Mouse (Mus musculus) midbrain, embryonic 12.5 days (tissue): ENCODE data around the gene Bnc1. TPM values are rescaled to one million over a fixed set of nuclear protein-coding genes. Genes with fewer than 3 reads are reported as not detected.
A peak's percentile ranks its signal among the peaks of the same experiment; 100 is the strongest.

Source experiments
- ATAC-seq: fragments of 200-750 bp; cut with Nextera tagmentation; 2 replicates; pipeline ENCODE4 v1.8.0; 2017; ENCODE audit warnings: low read depth, moderate TSS enrichment, moderate library complexity; ENCODE audit not compliant: low FRiP score
- H3K27ac ChIP-seq: fragments of 300-500 bp; sonication (generic); replicated peaks from 2 replicates; pipeline ENCODE4 v1.5.1; 2016; ENCODE audit warnings: mild to moderate bottlenecking
- H3K27me3 ChIP-seq: fragments of 300-500 bp; sonication (generic); 2 replicates; pipeline ENCODE4 v1.6.1; 2016; ENCODE audit warnings: mild to moderate bottlenecking
- H3K36me3 ChIP-seq: fragments of 300-500 bp; sonication (generic); 2 replicates; pipeline ENCODE4 v1.6.1; 2016
- H3K4me1 ChIP-seq: fragments of 300-500 bp; sonication (generic); 2 replicates; pipeline ENCODE4 v1.6.1; 2016
- H3K4me2 ChIP-seq: fragments of 300-500 bp; sonication (generic); replicated peaks from 2 replicates; pipeline ENCODE4 v1.6.1; 2016; ENCODE audit warnings: mild to moderate bottlenecking, moderate library complexity
- H3K4me3 ChIP-seq: fragments of 300-500 bp; sonication (generic); 2 replicates; pipeline ENCODE4 v1.5.1; 2016; ENCODE audit warnings: mild to moderate bottlenecking
- H3K9ac ChIP-seq: fragments of 300-500 bp; sonication (generic); replicated peaks from 2 replicates; pipeline ENCODE4 v1.6.1; 2016; ENCODE audit warnings: mild to moderate bottlenecking, moderate library complexity
- H3K9me3 ChIP-seq: fragments of 300-500 bp; sonication (generic); 2 replicates; pipeline ENCODE4 v1.6.1; 2016; ENCODE audit warnings: mild to moderate bottlenecking
- WGBS: fragments of 180-500 bp; shearing (Covaris S2); methylation state at CpG from one replicate; pipeline ENCODE4 v1.1.7; 2016; 5-methylcytosine and 5-hydroxymethylcytosine counted together
- polyA plus RNA-seq: library from polyadenylated mRNA; unstranded; fragments of >200 nt; fragmentation: Nextera tagmentation; extraction: Ambion mirVana; gene quantifications from 2 replicates; pipeline ENCODE4 v1.2.1, GENCODE M21; 2016

The Bnc1 gene
- polyA plus RNA-seq, 1 experiment from 2014 or later, result 0.27 TPM

DNA sequence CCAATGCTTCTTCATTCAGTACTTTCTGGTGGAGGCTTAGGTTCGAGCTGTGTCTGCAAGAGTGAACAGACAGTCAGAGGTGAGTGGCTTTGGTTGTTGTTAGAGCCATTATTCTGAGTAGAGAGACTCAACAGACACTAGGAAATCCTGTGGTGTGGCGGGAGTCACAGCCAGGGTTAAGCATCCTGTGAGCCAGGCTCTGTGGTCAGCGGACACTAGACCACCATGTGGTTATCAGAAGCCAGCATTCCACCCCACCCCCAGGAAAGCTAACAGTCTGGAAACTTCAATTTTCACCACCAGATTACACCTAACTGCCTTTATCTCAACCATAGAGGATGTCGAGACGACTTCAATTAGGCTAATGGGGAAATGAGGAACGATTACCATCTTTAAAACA lies 23.1 kb downstream of the Bnc1 start:
- H3K9me3 ChIP-seq, result no peaks in the 10 kb centered on the region
- H3K36me3 ChIP-seq, result no peaks in the 10 kb centered on the region
- no peak overlapping the region for H3K9ac ChIP-seq
- WGBS, result 81% methylated on average over 6 of the region's 6 CpGs
- no peak overlapping the region for H3K27ac ChIP-seq
- ATAC-seq, result no peak
- peaks cover 5% of the 10 kb centered on the region; the same call in 1 of the 2 replicates for H3K27me3 ChIP-seq
- no peaks in the 10 kb centered on the region for H3K4me1 ChIP-seq
- H3K4me2 ChIP-seq, result no peak overlapping the region
- no peak overlapping the region for H3K4me3 ChIP-seq

DNA sequence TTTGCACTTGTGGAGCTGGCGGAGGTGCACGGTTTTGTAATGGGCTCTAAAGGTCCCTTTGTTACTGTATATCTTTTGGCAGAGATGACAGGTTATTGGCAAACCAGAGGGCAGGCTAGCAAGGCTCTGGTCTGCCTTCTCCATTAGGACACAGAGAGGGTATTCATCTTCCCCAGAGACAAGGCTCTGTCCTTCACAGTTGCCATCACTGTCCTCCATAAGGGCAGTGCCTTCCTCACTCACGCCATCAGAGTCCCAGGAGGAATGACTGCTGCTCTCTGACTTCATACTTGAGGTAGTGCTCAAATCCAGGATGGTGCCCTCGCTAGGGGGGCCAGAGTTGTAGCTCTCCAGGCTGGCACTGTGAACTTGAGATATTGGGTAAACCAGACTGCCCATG lies 23.6 kb downstream of the Bnc1 start:
- no peak overlapping the region for H3K9ac ChIP-seq
- H3K4me1 ChIP-seq, result no peaks in the 10 kb centered on the region
- H3K4me2 ChIP-seq, result no peak overlapping the region
- H3K4me3 ChIP-seq, result no peak overlapping the region
- H3K9me3 ChIP-seq, result no peaks in the 10 kb centered on the region
- WGBS, result 86% methylated on average over 4 of the region's 4 CpGs
- H3K36me3 ChIP-seq, result no peaks in the 10 kb centered on the region
- ATAC-seq, result no peak
- peaks cover 4% of the 10 kb centered on the region; the same call in 1 of the 2 replicates for H3K27me3 ChIP-seq
- no peak overlapping the region for H3K27ac ChIP-seq

DNA sequence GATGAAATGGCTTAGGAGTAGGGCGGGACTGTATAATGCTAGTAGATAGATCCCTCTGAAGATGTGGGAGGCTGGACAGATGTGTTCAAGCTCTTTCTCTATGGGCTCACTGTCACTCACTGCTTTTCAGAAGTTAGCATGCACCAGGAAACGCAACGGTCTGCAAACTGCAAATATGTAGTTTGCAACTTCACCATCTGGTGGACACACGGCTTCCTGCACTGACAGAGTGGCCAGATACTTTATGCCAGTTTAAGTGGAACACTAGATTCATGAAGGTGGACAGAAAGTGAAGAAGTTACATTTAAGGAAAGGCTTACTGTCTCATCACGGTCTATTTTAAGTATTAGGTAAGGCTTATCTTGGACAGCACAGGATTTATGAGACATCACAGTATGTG lies 25.9 kb downstream of the Bnc1 start:
- no peak overlapping the region for H3K9ac ChIP-seq
- no peak for ATAC-seq
- H3K9me3 ChIP-seq, result no peaks in the 10 kb centered on the region
- H3K4me1 ChIP-seq, result no peaks in the 10 kb centered on the region
- no peak overlapping the region for H3K4me3 ChIP-seq
- no peak overlapping the region for H3K27ac ChIP-seq
- 78% methylated on average over 5 of the region's 5 CpGs for WGBS
- no peaks in the 10 kb centered on the region for H3K27me3 ChIP-seq
- no peaks in the 10 kb centered on the region for H3K36me3 ChIP-seq
- H3K4me2 ChIP-seq, result no peak overlapping the region

DNA sequence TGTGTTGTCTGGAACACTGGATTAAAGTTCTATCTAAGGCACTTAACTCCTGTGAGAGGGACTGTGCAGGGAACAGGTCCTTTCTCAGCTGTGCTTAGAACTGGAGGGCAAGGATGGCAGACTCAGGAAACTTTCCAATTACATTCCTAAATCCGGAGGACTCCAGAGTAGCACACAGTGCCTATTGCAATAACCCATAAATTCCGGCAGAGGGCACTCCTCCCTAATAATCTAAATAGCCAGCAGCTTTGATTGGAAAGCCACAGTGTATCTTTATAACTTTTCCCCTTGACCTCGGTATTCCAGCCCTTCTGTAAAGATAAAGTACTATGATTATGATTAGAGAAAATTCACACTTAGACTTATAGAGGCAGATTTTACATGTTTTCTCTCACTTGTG lies 32.4 kb downstream of the Bnc1 start:
- H3K4me2 ChIP-seq, result no peak overlapping the region
- ATAC-seq, result no peak
- H3K36me3 ChIP-seq, result no peaks in the 10 kb centered on the region
- 0 out of 2 replicates have a peak, but pooled peaks cover 5% of the 10 kb centered on the region for H3K27me3 ChIP-seq
- no peak overlapping the region for H3K4me3 ChIP-seq
- no peaks in the 10 kb centered on the region for H3K4me1 ChIP-seq
- H3K27ac ChIP-seq, result no peak overlapping the region
- 12% methylated on average over 3 of the region's 3 CpGs for WGBS
- no peak overlapping the region for H3K9ac ChIP-seq
- no peaks in the 10 kb centered on the region for H3K9me3 ChIP-seq

DNA sequence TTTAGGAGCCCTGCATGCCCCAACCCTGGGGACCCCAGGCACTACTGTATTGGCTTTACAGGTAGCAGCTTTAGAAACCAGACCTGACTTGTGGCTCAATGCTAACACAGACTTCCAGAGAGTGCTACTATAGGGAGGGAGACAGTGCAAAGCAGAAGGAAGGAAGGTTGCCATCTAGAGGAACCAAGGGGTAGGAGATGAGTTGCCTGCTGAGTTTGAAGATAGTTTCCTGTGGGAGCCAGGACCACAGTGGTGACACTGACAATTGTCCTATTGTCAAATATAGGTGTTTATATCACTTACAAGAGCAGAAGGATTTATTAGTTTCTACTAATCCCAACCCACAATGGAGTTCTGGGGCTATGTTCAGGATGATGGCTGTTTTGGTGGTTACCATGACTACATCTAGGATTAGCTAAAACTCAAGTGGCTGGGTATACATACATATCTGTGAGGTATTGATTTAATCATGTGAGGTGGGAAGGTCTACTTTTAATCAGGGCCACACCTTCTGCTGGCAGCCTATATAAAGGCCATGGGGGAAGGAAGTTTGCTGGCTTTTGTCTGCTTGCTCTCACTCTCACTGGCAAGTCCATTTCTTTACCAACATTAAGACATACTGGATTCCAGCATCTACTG lies 37.8 kb downstream of the Bnc1 start:
- Histone ChIP-seq H3K4me1 (no peaks in the 10 kb centered on the region), H3K4me3 (no peak overlapping the region), H3K27me3 (0 out of 2 replicates have a peak, but pooled peaks cover 5% of the 10 kb centered on the region), H3K27ac (no peak overlapping the region), H3K9me3 (no peaks in the 10 kb centered on the region), H3K36me3 (no peaks in the 10 kb centered on the region), H3K9ac (no peak overlapping the region), H3K4me2 (no peak overlapping the region)
- ATAC-seq, result no peak

DNA sequence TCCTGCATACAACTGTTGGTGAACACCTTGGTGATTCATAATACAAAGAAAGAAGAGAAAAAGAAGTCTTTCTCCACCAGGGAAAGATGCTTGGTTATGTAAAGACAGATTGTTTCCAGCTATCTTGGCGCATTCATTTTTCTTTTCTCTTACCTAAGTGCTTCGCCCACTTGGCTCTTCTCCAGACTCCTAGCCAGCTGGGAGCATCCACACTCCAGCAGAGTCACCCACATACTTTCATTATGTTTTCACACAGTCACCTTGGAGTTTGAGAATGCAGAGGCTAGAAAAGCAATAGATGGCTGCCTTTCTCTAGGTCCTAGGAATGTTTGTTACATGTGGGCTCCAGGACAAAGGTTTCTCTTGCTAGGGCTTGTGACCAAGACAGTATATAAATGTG lies 41.6 kb downstream of the Bnc1 start:
- Histone ChIP-seq H3K27ac (no peak overlapping the region), H3K9ac (no peak overlapping the region), H3K27me3 (no peaks in the 10 kb centered on the region), H3K9me3 (no peaks in the 10 kb centered on the region), H3K4me3 (no peak overlapping the region), H3K4me2 (no peak overlapping the region), H3K36me3 (no peaks in the 10 kb centered on the region), H3K4me1 (no peaks in the 10 kb centered on the region)
- ATAC-seq, result no peak
- WGBS, result 85% methylated on average over 2 of the region's 2 CpGs

DNA sequence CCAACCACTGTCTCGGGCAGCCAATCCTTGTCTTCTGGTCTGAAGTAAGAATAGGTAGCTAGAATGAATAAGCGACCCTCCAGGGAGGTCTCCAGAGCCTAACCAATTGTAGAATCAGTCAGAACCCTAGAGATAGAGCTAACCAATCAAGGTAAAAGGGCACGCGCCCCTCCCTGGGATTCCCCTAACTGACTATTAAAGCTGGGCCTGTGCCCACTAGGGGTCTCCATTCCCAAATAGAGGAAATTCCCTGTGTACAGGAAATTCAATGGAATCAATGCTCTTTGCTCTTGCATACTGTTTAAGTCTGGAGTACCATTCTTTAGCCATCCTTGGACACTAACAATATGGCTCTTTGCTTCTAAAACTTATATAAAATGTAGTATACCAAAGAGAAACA lies 46.7 kb downstream of the Bnc1 start:
- H3K27ac ChIP-seq, result no peak overlapping the region
- ATAC-seq, result no peak
- H3K4me3 ChIP-seq, result no peak overlapping the region
- no peak overlapping the region for H3K9ac ChIP-seq
- H3K27me3 ChIP-seq, result no peaks in the 10 kb centered on the region
- H3K4me1 ChIP-seq, result no peaks in the 10 kb centered on the region
- 17% methylated on average over 4 of the region's 4 CpGs for WGBS
- no peaks in the 10 kb centered on the region for H3K9me3 ChIP-seq
- no peak overlapping the region for H3K4me2 ChIP-seq
- no peaks in the 10 kb centered on the region for H3K36me3 ChIP-seq

DNA sequence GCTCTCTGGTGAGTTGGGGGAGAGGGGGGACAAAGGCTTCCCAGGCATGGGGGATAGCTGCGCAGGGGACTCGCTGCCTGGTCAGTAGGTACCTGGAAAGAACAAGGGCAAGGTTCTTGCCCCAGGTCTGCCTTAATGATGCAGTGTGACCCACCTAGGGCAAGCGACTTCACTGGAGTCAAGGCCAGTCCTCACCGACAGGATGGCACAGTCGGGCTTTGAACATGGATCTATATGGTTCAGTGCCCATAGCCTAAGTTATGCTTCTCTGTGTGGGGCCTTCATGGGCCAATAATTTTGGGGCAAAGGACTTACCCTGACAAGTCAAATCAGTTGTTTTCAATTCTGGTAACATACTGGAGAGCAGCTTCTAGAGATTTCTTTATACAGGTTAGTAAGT lies 57.3 kb downstream of the Bnc1 start:
- H3K4me1 ChIP-seq, result peaks cover 27% of the 10 kb centered on the region
- H3K36me3 ChIP-seq, result no peaks in the 10 kb centered on the region
- peak overlapping the region; percentile 98 for H3K27ac ChIP-seq

DNA sequence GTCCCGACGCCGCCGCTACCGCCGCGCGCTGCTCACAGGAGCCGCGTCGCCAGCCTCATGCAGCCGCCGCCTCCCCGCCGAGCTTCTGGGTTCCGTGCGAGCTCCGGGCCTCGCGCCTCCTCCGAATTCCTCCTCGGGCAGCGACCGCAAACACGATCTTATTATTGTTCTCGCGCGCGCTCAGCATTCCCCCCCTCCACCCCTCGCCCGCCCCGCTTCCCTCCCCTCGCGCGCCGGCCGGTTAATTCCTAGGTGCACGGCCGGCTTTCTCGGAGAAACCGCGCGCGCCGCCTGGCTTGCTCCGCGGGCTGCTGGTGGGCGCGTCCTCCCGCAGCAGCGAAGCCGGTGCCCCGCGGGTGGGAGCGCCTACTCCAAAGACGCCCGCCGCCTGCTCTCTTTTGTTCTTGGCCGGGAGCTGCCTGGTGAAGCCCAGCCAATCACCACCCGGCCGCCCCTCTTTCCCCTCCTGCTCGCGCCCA lies 57.8 kb downstream of the Bnc1 start, which contains the start of gene Hdgfl3:
Hdgfl3 (minus strand) TSS at position 207 of the 479 bp plus-strand sequence.
- ATAC-seq, result peak; percentile 90
- H3K4me2 ChIP-seq, result peak within 1 kb of the TSS; percentile 77
- under 1% methylated on average over 57 of the region's 63 CpGs for WGBS
- peak within 1 kb of the TSS; percentile 97 for H3K4me3 ChIP-seq
- no peaks in the 10 kb centered on the region for H3K27me3 ChIP-seq
- no peaks in the 10 kb centered on the region for H3K36me3 ChIP-seq
- H3K9me3 ChIP-seq, result no peaks in the 10 kb centered on the region
- H3K9ac ChIP-seq, result peak within 1 kb of the TSS; percentile 95
- peak within 1 kb of the TSS; percentile 98 for H3K27ac ChIP-seq
- peaks cover 27% of the 10 kb centered on the region for H3K4me1 ChIP-seq

More for the DNA sequence above, 57.3 kb downstream of the Bnc1 start:
- peak overlapping the region; percentile 77 for H3K4me2 ChIP-seq
- WGBS, result 3% methylated on average over 5 of the region's 5 CpGs
- H3K9me3 ChIP-seq, result no peaks in the 10 kb centered on the region
- no peaks in the 10 kb centered on the region for H3K27me3 ChIP-seq
- ATAC-seq, result no peak
- H3K4me3 ChIP-seq, result peak overlapping the region; percentile 97
- peak overlapping the region; percentile 95 for H3K9ac ChIP-seq

DNA sequence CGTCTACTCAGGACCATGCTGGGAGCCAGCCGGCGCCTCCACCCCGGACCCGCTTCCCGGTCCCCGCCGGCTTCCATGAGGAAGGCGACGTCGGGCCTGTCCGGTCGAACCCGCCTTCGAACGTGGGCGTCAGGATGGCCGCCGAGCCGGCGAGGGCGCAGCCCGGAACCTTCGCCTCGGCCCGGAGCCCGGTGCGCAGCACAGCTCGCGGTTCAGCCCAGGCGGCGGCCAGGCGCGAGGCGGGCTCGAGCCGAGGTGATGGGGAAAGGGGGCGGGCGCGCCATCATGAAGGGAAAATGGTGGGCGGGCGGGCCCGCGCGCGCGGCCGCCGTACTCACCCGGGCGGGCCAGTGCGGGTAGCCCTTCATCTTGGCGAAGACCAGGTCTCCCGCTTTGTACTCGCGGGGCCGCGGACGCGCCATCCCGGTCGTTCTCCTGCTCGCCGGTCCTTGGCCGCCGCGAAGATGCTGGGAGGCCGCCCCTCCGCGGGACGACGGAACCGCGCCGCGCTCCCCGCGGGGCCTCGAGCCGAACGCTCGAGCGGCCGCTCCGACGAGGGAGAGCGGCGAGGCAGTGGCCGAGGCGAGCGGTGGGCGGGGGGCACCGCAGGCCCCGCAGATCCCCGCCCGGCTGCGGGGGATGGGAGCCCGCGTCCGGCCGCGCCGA lies 58.4 kb downstream of the Bnc1 start:
- Histone ChIP-seq H3K4me3 (peak overlapping the region; percentile 97), H3K27ac (peak overlapping the region; percentile 98), H3K4me1 (peaks cover 31% of the 10 kb centered on the region), H3K36me3 (no peaks in the 10 kb centered on the region), H3K9me3 (no peaks in the 10 kb centered on the region), H3K4me2 (peak overlapping the region; percentile 77), H3K27me3 (no peaks in the 10 kb centered on the region), H3K9ac (peak overlapping the region; percentile 95)
- ATAC-seq, result peak; percentile 72
- WGBS, result under 1% methylated on average over 88 of the region's 103 CpGs

DNA sequence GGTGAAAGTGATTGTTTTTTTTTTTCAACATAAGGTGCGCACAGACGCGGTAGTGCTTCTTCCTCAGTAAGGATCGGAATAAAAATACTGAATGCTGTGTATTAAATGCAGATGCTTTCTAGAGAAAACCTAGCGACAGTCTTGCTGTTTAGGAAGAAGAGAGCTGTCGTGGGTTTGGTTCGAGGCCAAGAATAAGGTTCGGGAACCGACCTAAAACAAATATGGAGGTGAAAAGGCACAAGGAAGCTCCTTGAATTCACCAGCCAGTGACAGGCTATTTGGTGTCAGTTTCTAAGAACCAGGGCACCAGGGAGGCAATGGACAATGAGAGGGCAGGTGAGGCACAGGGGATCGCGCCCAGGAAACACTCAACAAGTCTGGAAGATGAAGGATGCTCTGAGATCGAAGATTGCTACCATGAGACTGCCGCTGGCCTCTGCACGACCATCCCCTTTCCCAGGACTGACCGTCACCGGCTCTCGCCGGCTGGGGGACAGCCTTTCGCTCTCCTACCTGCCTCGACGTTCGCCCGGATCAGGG lies 59.0 kb downstream of the Bnc1 start:
- Histone ChIP-seq H3K36me3 (no peaks in the 10 kb centered on the region), H3K4me3 (peak overlapping the region; percentile 97), H3K27ac (peak overlapping the region; percentile 98), H3K27me3 (no peaks in the 10 kb centered on the region), H3K9ac (peak overlapping the region; percentile 95), H3K4me1 (peaks cover 36% of the 10 kb centered on the region), H3K4me2 (peak overlapping the region; percentile 77), H3K9me3 (no peaks in the 10 kb centered on the region)
- ATAC-seq, result no peak
- WGBS, result 6% methylated on average over 23 of the region's 23 CpGs

DNA sequence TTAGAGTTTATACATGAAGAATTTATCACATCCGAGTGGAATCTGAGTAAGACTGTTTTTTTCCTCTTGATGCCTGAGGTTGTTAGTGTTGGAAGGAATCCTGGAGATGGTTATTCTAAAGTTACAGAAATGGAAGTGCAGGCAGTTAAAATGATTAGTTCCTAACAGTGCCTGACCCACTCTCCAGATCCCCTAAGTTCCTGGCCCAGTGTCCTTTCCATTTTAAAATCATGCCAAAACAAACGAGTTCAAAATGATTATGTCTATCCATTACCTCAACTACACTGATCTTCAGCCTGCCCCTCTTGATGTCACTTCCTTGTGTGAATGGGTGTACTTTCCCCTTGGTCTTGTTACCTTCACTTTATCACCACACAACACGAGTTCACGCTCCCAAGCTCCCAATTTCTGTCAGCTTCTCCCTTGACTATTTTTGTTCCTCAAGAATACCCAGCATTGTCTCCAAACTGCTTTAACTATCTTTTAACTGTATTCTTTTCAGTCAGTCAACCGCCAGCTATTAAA lies 59.5 kb downstream of the Bnc1 start:
- Histone ChIP-seq H3K27ac (no peak overlapping the region), H3K9me3 (no peaks in the 10 kb centered on the region), H3K27me3 (no peaks in the 10 kb centered on the region), H3K4me3 (peak overlapping the region; percentile 97), H3K4me2 (peak overlapping the region; percentile 77), H3K4me1 (peaks cover 37% of the 10 kb centered on the region), H3K9ac (peak overlapping the region; percentile 95), H3K36me3 (no peaks in the 10 kb centered on the region)
- no peak for ATAC-seq
- 43% methylated on average over 5 of the region's 5 CpGs for WGBS
